Mouse (Mus musculus) cortical plate, adult 2 months (tissue): ENCODE results near the gene Denr. TPM values are rescaled to one million over a fixed set of nuclear protein-coding genes. Genes with fewer than 3 reads are reported as not detected.

ENCODE experiments used
- H3K27ac ChIP-seq: fragments of 200-500 bp; 2 replicates; pipeline ENCODE4 v1.5.1; 2012; ENCODE audit warnings: low read length, control low read depth, inconsistent platforms; ENCODE audit not compliant: insufficient read depth
- H3K4me1 ChIP-seq: fragments of 200-500 bp; 2 replicates; pipeline ENCODE4 v1.6.1; 2011; ENCODE audit warnings: low read length; ENCODE audit not compliant: control insufficient read depth, insufficient read depth
- H3K4me3 ChIP-seq: fragments of 200-500 bp; 2 replicates; pipeline ENCODE4 v1.5.1; 2011; ENCODE audit warnings: mild to moderate bottlenecking, low read length, control low read depth; ENCODE audit not compliant: insufficient read depth
- CTCF ChIP-seq: fragments of 200-500 bp; IDR thresholded peaks from 2 replicates; pipeline ENCODE4 v1.5.1; 2011; ENCODE audit warnings: mild to moderate bottlenecking, control low read depth, low read length; ENCODE audit not compliant: insufficient read depth; ENCODE audit errors: extremely low read depth
- POLR2A ChIP-seq: fragments of 200-500 bp; IDR thresholded peaks from 2 replicates; pipeline ENCODE4 v1.6.1; 2011; ENCODE audit warnings: mild to moderate bottlenecking, low read length, control low read depth; ENCODE audit not compliant: insufficient read depth; ENCODE audit errors: extremely low read depth
- polyA plus RNA-seq: library from polyadenylated mRNA; depleted of rRNA; stranded (reverse); fragments of >200 nt; gene quantifications from 2 replicates; pipeline ENCODE4 v1.2.3, GENCODE M21; 2012

Gene Denr
- polyA plus RNA-seq, 1 experiment, result 46.1 TPM

- TF ChIP-seq POLR2A, result no peak
- no peak overlapping the region for H3K4me3 ChIP-seq
- no peak overlapping the region for H3K27ac ChIP-seq
- peaks cover 2% of the 10 kb centered on the region; the same call in 1 of the 2 replicates for H3K4me1 ChIP-seq
These were observed 26.6 kb downstream of the Denr start for GRCm38 (mm10) chr5:123933556-123933955.

- Histone ChIP-seq H3K4me3 (no peak overlapping the region), H3K4me1 (peaks cover 2% of the 10 kb centered on the region; the same call in 1 of the 2 replicates), H3K27ac (no peak overlapping the region)
- TF ChIP-seq POLR2A (no peak), CTCF (peak; percentile 48)
These were observed 27.1 kb downstream of the Denr start for GRCm38 (mm10) chr5:123933957-123934591.

GRCm38 (mm10) chr5:123935931-123936330, 29.0 kb downstream of the Denr start:
- TF ChIP-seq POLR2A, result no peak
- no peak for TF ChIP-seq CTCF
- Histone ChIP-seq H3K4me3 (no peak overlapping the region), H3K4me1 (peaks cover 2% of the 10 kb centered on the region; the same call in 1 of the 2 replicates), H3K27ac (no peak overlapping the region)

DNA sequence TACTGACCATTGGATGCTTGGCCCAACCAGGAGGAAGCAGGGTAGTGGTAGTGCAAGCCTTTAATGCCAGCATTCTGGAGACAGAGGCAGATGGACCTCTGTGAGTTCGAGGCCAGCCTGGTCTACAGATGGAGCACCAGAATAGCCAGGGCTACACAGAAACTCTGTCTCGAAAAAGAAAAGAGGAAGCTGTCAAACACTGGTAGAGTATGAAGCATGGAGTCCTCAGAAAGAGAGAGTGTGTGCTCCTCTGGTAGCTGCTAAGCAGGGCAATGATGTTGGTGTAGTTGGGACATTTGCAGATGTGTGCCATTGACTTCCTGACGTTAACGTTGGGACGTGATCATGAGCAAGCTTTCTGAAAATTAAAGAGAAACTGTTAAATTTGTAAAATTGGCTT, 31.5 kb downstream of the Denr start:
- Histone ChIP-seq H3K27ac (no peak overlapping the region), H3K4me1 (no peaks in the 10 kb centered on the region; the same call in 1 of the 2 replicates), H3K4me3 (no peak overlapping the region)
- TF ChIP-seq POLR2A, result no peak
- TF ChIP-seq CTCF, result no peak

DNA sequence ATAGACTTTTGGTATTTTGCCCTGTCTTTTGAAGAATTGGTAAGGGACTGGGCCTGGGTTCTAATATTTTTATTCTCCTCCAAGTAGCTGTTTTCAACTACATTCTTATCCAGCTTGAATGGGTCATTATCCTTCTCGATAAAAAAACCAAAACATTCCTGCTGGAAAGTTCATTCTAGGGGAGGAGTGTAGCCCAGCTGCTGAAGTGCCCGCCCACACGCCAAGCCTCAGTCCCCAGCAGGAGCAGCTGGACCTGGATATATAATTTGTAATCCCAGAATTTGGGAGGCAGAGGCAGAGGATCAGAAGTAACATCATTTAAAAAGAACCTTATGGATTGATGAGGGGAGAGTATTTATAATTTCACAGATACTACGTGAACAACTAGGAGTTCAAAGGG, 39.6 kb downstream of the Denr start:
- TF ChIP-seq POLR2A, result no peak
- no peak for TF ChIP-seq CTCF
- Histone ChIP-seq H3K4me3 (no peak overlapping the region), H3K4me1 (no peaks in the 10 kb centered on the region), H3K27ac (no peak overlapping the region)

- H3K4me1 ChIP-seq, result 0 out of 2 replicates have a peak, but pooled peaks cover 2% of the 10 kb centered on the region
- no peak overlapping the region for H3K27ac ChIP-seq
- TF ChIP-seq POLR2A (no peak), CTCF (no peak; the same call in 1 of the 2 replicates)
These were observed 40.2 kb downstream of the Denr start for GRCm38 (mm10) chr5:123947041-123947761.

GRCm38 (mm10) chr5:123952365-123953045, 45.5 kb downstream of the Denr start:
- peak overlapping the region; percentile 32; the same call in 1 of the 2 replicates for H3K27ac ChIP-seq
- TF ChIP-seq CTCF (no peak), POLR2A (no peak)

More at GRCm38 (mm10) chr5:123947041-123947761, 40.2 kb downstream of the Denr start:
- H3K4me3 ChIP-seq, result no peak overlapping the region

DNA sequence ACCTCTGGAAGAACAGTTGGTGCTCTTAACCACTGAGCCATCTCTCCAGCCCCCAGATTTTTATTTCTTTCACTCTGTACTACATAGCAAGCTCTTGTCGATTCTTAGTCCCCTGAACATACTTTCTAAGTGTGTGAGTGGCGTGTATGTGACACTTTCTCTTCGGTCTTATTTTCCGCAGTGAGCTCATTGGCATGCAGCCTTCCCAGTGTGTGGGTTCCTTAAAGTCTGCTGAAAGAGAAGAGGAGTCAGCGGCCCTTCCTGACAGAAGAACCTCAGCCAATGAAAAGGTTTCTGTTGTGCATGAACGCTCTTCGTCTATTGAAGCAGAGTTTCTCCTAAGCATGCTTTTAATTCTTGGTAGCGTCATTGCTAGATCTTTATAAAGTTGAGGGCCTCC, 50.2 kb downstream of the Denr start:
- Histone ChIP-seq H3K4me1 (peaks cover 5% of the 10 kb centered on the region; the same call in 1 of the 2 replicates), H3K4me3 (no peak overlapping the region), H3K27ac (no peak overlapping the region)
- TF ChIP-seq POLR2A (no peak), CTCF (no peak)

More at GRCm38 (mm10) chr5:123952365-123953045, 45.5 kb downstream of the Denr start:
- Histone ChIP-seq H3K4me3 (no peak overlapping the region), H3K4me1 (peaks cover 7% of the 10 kb centered on the region; the same call in 1 of the 2 replicates)

GRCm38 (mm10) chr5:123959018-123959417, 52.0 kb downstream of the Denr start:
- TF ChIP-seq POLR2A (no peak), CTCF (no peak)
- Histone ChIP-seq H3K27ac (no peak overlapping the region), H3K4me3 (no peak overlapping the region), H3K4me1 (peaks cover 3% of the 10 kb centered on the region; the same call in 1 of the 2 replicates)

DNA sequence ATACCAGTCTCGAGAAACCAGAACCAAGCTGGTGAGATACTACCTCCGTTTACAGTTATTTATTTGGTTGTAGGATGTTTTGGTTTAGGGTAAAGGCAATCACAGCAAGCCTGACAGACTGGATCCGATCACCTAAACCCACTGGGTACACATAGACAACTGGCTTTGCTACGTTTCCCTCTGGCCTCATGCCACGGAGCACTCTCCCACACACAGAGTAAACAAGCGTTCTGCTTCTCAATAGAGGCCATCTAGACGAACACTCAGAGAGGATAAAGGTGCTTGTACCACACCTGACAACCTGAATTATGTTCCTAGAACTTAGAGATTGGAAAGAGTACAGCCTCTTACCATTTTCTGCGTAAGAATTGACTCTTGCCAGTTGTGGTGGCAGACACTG, 53.2 kb downstream of the Denr start:
- Histone ChIP-seq H3K27ac (no peak overlapping the region), H3K4me3 (no peak overlapping the region)
- TF ChIP-seq POLR2A, result no peak
- TF ChIP-seq CTCF, result no peak

More for the DNA sequence above, 53.2 kb downstream of the Denr start:
- H3K4me1 ChIP-seq, result 0 out of 2 replicates have a peak, but pooled peaks cover 1% of the 10 kb centered on the region
